Mouse (Mus musculus) myocyte (in vitro differentiated cells): ENCODE measurements around the gene Pkp4. TPM values are rescaled to one million over a fixed set of nuclear protein-coding genes. Genes with fewer than 3 reads are reported as not detected.

ENCODE experiments used
- H3K27me3 ChIP-seq: one replicate; pipeline ENCODE4 v1.6.1; 2011; ENCODE audit not compliant: control insufficient read depth, insufficient read depth, insufficient read length
- H3K36me3 ChIP-seq: one replicate; pipeline ENCODE4 v1.6.1; 2011; ENCODE audit not compliant: control insufficient read depth, insufficient read depth
- H3K4me2 ChIP-seq: one replicate; pipeline ENCODE4 v1.6.1; 2011; ENCODE audit warnings: low read depth, control low read depth
- H3K4me3 ChIP-seq: one replicate; pipeline ENCODE4 v1.5.1; 2011; ENCODE audit warnings: mild to moderate bottlenecking, control low read depth, moderate library complexity
- H3K79me2 ChIP-seq: one replicate; pipeline ENCODE4 v1.6.1; 2011; ENCODE audit not compliant: control insufficient read depth, insufficient read depth
- H3ac ChIP-seq: one replicate; pipeline ENCODE4 v1.6.1; 2011; ENCODE audit not compliant: control insufficient read depth, insufficient read length
- CEBPB ChIP-seq: IDR thresholded peaks from 2 replicates; pipeline ENCODE4 v1.6.1; 2011; ENCODE audit warnings: mild to moderate bottlenecking, moderate library complexity; ENCODE audit not compliant: poor library complexity, insufficient read depth, severe bottlenecking
- E2F4 ChIP-seq: IDR thresholded peaks from one replicate; pipeline ENCODE4 v1.6.1; 2011; ENCODE audit warnings: mild to moderate bottlenecking, control low read depth, moderate library complexity; ENCODE audit not compliant: insufficient read depth
- MAX ChIP-seq: IDR thresholded peaks from one replicate; pipeline ENCODE4 v1.6.1; 2011; ENCODE audit warnings: low read depth, mild to moderate bottlenecking, control low read depth
- MYOD1 ChIP-seq, 3 experiments: IDR thresholded peaks; one replicate each; pipeline ENCODE4 v1.6.1; 2011; ENCODE audit warnings: control low read depth in 2 of 3, low read depth in 2 of 3, mild to moderate bottlenecking in 2 of 3, moderate library complexity in 1 of 3; ENCODE audit not compliant: insufficient read length in 2 of 3, control insufficient read depth in 1 of 3
- MYOG ChIP-seq, 3 experiments: IDR thresholded peaks; one replicate each; pipeline ENCODE4 v1.6.1; 2011; ENCODE audit warnings: control low read depth in 2 of 3, low read depth in 2 of 3, mild to moderate bottlenecking in 2 of 3; ENCODE audit not compliant: insufficient read length in 2 of 3, control insufficient read depth in 1 of 3, insufficient read depth in 1 of 3
- POLR2A ChIP-seq: IDR thresholded peaks from one replicate; pipeline ENCODE4 v1.6.1; 2011; ENCODE audit warnings: low read depth, mild to moderate bottlenecking, control low read depth, moderate library complexity; ENCODE audit not compliant: insufficient read length
- POLR2AphosphoS2 ChIP-seq: IDR thresholded peaks from one replicate; pipeline ENCODE4 v1.6.1; 2011; ENCODE audit warnings: low read depth, control low read depth; ENCODE audit not compliant: insufficient read length
- REST ChIP-seq: IDR thresholded peaks from one replicate; pipeline ENCODE4 v1.6.1; 2011; ENCODE audit warnings: mild to moderate bottlenecking, control low read depth, moderate library complexity; ENCODE audit not compliant: insufficient read depth, insufficient read length
- SRF ChIP-seq: IDR thresholded peaks from one replicate; pipeline ENCODE4 v1.6.1; 2011; ENCODE audit warnings: low read depth; ENCODE audit not compliant: control insufficient read depth, insufficient read length
- TCF12 ChIP-seq: IDR thresholded peaks from one replicate; pipeline ENCODE4 v1.6.1; 2011; ENCODE audit warnings: mild to moderate bottlenecking, control low read depth; ENCODE audit not compliant: poor library complexity, insufficient read depth, severe bottlenecking
- TCF3 ChIP-seq: IDR thresholded peaks from one replicate; pipeline ENCODE4 v1.6.1; 2011; ENCODE audit warnings: low read depth, control low read depth; ENCODE audit not compliant: insufficient read length
- USF1 ChIP-seq: IDR thresholded peaks from one replicate; pipeline ENCODE4 v1.6.1; 2011; ENCODE audit warnings: low read depth, mild to moderate bottlenecking, control low read depth, moderate library complexity
- polyA plus RNA-seq: library from polyadenylated mRNA; unstranded; fragments of >200 nt; fragmentation: generic; extraction: Trizol; gene quantifications from one replicate; pipeline ENCODE4 v1.2.1, GENCODE M21; 2012; ENCODE audit warnings: missing spikeins

Gene Pkp4
- polyA plus RNA-seq, 1 experiment, result 25.3 TPM

DNA sequence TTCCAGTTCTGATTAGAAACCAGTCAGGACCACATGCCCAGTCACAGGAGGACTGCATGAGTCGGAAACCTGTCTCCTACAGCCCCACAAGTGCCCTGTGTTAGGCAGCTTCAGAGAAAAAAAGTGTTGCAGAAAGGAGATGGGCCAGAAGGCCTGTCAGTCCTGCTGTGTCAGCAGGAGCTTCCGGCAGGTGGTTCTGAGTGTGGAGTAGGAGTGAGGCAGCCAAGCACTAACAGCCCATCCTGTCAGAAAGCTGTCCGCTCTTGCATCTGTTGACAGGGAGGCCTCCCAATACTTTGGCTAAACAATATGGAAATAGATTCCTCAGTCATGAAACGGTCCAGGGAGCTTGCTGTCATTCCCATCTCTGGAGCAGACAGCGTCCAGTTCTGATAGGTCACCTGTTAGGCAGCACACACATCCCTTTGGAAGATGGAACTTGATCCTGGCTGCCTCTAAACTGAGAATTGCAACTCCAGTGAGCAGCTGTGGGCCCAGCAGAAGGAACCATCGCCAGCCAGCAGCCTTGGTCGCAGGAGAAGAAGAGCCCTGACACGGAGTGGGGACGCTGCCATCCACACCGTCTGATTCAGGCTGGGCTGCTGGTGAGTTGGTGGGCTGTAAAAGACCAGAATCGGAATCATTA lies 68.7 kb downstream of the Pkp4 start:
- Histone ChIP-seq H3K27me3 (no peaks in the 10 kb centered on the region), H3ac (no peak overlapping the region), H3K79me2 (no peaks in the 10 kb centered on the region), H3K4me3 (no peak overlapping the region), H3K36me3 (peaks cover 4% of the 10 kb centered on the region), H3K4me2 (no peak overlapping the region)
- TF ChIP-seq CEBPB (no peak), MAX (no peak), POLR2AphosphoS2 (no peak), USF1 (no peak), MYOG (IDR thresholded peaks at IDR 0.05; ENCODE audit: control insufficient read depth in 1 of 3, insufficient read depth in 1 of 3, insufficient read length in 2 of 3, low read depth in 2 of 3) (no peak), MYOD1 (IDR thresholded peaks at IDR 0.05; ENCODE audit: control insufficient read depth in 1 of 3, insufficient read length in 2 of 3, low read depth in 2 of 3) (no peak), POLR2A (no peak), REST (no peak), E2F4 (no peak), TCF3 (no peak), SRF (no peak), TCF12 (no peak)

DNA sequence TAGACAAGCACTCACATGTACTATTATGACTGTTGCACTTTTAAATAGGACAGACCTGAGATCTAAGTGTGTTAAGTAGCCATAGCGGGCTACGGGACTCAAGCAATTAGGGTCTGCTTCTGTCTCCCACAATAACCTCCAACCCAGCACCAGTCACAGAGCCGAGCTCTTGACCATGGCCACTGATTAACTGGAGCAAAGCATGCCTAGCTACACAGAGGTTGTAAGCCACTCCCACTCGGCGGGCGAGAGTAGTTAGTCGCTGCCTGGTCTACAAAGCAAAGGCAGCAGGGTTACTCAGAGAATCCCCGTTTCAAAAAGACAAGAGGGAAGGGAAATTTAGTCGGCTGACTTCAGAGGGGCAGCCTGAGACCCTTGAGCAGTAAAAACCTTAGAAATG lies 70.0 kb downstream of the Pkp4 start:
- Histone ChIP-seq H3K4me3 (no peak overlapping the region), H3K4me2 (no peak overlapping the region), H3K27me3 (no peaks in the 10 kb centered on the region), H3ac (no peak overlapping the region), H3K36me3 (peaks cover 4% of the 10 kb centered on the region), H3K79me2 (no peaks in the 10 kb centered on the region)
- no peak for TF ChIP-seq REST

DNA sequence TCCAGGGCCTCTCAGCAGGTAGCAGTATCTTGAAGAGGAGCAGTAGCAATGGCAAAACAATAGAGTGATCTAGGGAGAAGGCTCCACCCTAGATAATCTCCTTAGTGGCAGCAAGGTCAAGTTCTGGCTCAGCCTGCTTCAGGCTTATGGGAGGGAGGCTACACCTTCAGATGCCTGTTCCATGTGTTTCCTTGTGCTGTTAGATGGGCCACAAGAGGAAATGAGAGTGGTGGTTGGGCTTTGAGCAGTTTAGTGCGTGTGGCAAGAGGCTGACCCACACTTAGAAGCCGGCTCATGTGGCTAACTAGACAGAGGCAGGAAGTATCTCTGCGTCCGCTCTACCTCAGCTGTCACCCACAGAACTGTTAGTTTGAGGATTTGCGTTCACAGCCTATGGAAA lies 70.9 kb downstream of the Pkp4 start:
- no peaks in the 10 kb centered on the region for H3K27me3 ChIP-seq
- no peak overlapping the region for H3K4me2 ChIP-seq
- H3K4me3 ChIP-seq, result no peak overlapping the region
- no peak overlapping the region for H3ac ChIP-seq
- H3K79me2 ChIP-seq, result no peaks in the 10 kb centered on the region
- H3K36me3 ChIP-seq, result peaks cover 4% of the 10 kb centered on the region
- TF ChIP-seq POLR2A (no peak), E2F4 (no peak), MYOD1 (IDR thresholded peaks at IDR 0.05; ENCODE audit: control insufficient read depth in 1 of 3, insufficient read length in 2 of 3, low read depth in 2 of 3) (no peak), MYOG (IDR thresholded peaks at IDR 0.05; ENCODE audit: control insufficient read depth in 1 of 3, insufficient read depth in 1 of 3, insufficient read length in 2 of 3, low read depth in 2 of 3) (no peak), USF1 (no peak), REST (no peak), TCF12 (no peak)

DNA sequence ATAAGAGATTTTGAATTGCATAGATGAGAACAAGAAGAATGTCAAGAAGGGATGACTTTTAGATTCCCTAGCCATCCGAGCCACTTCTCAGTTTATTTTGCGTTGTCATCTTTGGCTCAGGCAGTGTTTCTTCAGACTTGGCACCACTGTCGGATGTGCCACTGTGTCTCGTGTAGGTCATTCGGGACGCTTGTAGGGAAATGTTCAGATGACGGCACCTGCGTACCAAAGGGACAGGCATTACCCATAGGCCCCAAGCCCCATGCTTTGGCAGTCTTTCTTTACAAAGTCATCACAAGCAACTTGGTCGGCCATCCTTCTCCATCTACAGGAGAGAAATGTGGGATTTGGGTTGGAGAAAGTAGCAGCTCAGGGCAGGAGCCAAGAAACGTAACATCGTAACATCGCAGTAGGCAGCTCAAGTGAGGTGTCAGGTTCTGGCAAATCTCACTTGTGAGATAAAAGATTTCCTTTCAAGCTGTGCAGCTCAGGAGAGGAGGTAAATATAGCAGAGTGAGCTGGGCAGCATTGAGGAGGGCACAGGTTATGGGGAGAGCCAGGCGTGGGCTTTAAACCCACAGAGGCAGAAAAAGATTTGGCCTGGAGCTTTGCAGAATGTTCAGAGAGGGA lies 72.8 kb downstream of the Pkp4 start:
- H3K27me3 ChIP-seq, result no peaks in the 10 kb centered on the region
- H3K36me3 ChIP-seq, result no peaks in the 10 kb centered on the region
- TF ChIP-seq E2F4, result no peak
- TF ChIP-seq TCF12, result no peak
- TF ChIP-seq SRF, result no peak
- no peak for TF ChIP-seq TCF3
- TF ChIP-seq POLR2A, result no peak
- TF ChIP-seq POLR2AphosphoS2, result no peak
- no peak for TF ChIP-seq USF1
- TF ChIP-seq REST, result no peak
- no peak for TF ChIP-seq CEBPB
- no peak for TF ChIP-seq MAX
- TF ChIP-seq MYOG (IDR thresholded peaks at IDR 0.05; ENCODE audit: control insufficient read depth in 1 of 3, insufficient read depth in 1 of 3, insufficient read length in 2 of 3, low read depth in 2 of 3), result no peak
- TF ChIP-seq MYOD1 (IDR thresholded peaks at IDR 0.05; ENCODE audit: control insufficient read depth in 1 of 3, insufficient read length in 2 of 3, low read depth in 2 of 3), result no peak
- H3ac ChIP-seq, result no peak overlapping the region
- no peak overlapping the region for H3K4me3 ChIP-seq
- no peak overlapping the region for H3K4me2 ChIP-seq
- no peaks in the 10 kb centered on the region for H3K79me2 ChIP-seq

DNA sequence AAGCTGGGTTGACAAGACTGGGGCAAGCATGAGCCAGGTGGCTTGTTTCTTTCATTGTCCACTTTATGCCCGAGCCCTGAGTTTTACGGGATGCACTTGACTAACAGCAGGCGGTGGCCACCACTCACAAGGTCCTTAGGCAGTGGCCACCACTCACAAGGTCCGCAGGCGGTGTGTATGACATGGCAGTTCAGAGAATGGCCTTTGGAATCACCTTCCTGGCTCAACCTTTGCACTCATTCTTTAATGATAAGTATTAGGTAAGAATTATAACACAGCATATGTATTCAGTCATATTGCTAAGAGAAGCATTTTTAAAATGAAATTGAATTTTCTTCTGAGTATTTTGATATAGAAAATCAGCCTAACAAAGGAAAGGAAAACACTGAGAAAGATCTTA lies 73.3 kb downstream of the Pkp4 start:
- Histone ChIP-seq H3ac (no peak overlapping the region), H3K36me3 (no peaks in the 10 kb centered on the region), H3K79me2 (no peaks in the 10 kb centered on the region), H3K4me3 (no peak overlapping the region), H3K4me2 (no peak overlapping the region), H3K27me3 (no peaks in the 10 kb centered on the region)
- TF ChIP-seq POLR2AphosphoS2 (no peak), TCF12 (no peak), MYOG (IDR thresholded peaks at IDR 0.05; ENCODE audit: control insufficient read depth in 1 of 3, insufficient read depth in 1 of 3, insufficient read length in 2 of 3, low read depth in 2 of 3) (no peak), USF1 (no peak), POLR2A (no peak), TCF3 (no peak), MAX (no peak), MYOD1 (IDR thresholded peaks at IDR 0.05; ENCODE audit: control insufficient read depth in 1 of 3, insufficient read length in 2 of 3, low read depth in 2 of 3) (no peak)
